Comparison of ENCODE assay signal across 7 mouse cellular contexts in genomic region chr7:28796562-28796975, GRCm38 (mm10). TPM values are rescaled to one million over a fixed set of nuclear protein-coding genes. Genes with fewer than 3 reads are reported as not detected.
DNase-seq lines count a peak whose midpoint lies in the region; ATAC-seq and TF ChIP-seq lines count a peak whose summit lies in the region.

No protein-coding gene starts in this region.

- no peaks in the 10 kb centered on the region for H3K27me3 ChIP-seq in midbrain, postnatal 0 days (ENCODE audit: insufficient read depth, low read length)

- H3K27ac ChIP-seq in midbrain, postnatal 0 days (ENCODE audit: low read depth, low read length) = no peak overlapping the region

- H3K9me3 ChIP-seq in midbrain, postnatal 0 days (ENCODE audit: low read length) = no peaks in the 10 kb centered on the region

- DNase-seq in adrenal gland, postnatal 14 days = peak; percentile 94
- DNase-seq in embryo, embryonic 11.5 days (ENCODE audit: low read depth, low spot score) = peak; percentile 65
- DNase-seq in heart, adult 11 months = peak; percentile 99
- DNase-seq in kidney, adult 18-20 months = peak; percentile 88
- peak; percentile 86 for DNase-seq in liver
- DNase-seq in midbrain, postnatal 0 days (ENCODE audit: low spot score) = peak; percentile 62
- peak; percentile 64 to 80 for DNase-seq in spleen, postnatal 14 days (ENCODE audit: low spot score in 2 of 2)

- peak; percentile 89 for TF ChIP-seq CTCF in midbrain, postnatal 0 days (IDR thresholded peaks at IDR 0.05)

- no peaks in the 10 kb centered on the region for H3K4me1 ChIP-seq in midbrain, postnatal 0 days (ENCODE audit: insufficient read depth, low read length)

- WGBS in midbrain, postnatal 0 days = 13% methylated on average over 32 of the region's 32 CpGs

- peak overlapping the region; percentile 31 for H3K4me2 ChIP-seq in midbrain, postnatal 0 days (ENCODE audit: low read depth, low read length, poor library complexity, severe bottlenecking)

- ATAC-seq in midbrain, postnatal 0 days (ENCODE audit: low FRiP score) = peak; percentile 68

- H3K4me3 ChIP-seq in midbrain, postnatal 0 days (ENCODE audit: low read depth, low read length) = peak overlapping the region; percentile 2; the same call in 1 of the 2 replicates

- no peak overlapping the region; the same call in 1 of the 2 replicates for H3K9ac ChIP-seq in midbrain, postnatal 0 days (replicated peaks; ENCODE audit: low read length, poor library complexity, severe bottlenecking)

- no peaks in the 10 kb centered on the region for H3K36me3 ChIP-seq in midbrain, postnatal 0 days (ENCODE audit: insufficient read depth, low read length)

RNA-seq across cellular contexts. Expression of gene Rinl, which starts 7.8 kb away (rescaled TPM):
- total RNA-seq in adrenal gland, postnatal 14 days (2021) = 3.1 and 7.3 TPM in 2 replicates
- 0.80 and 1.0 TPM in 2 replicates for total RNA-seq in midbrain, postnatal 0 days (2014; rRNA removed)
- polyA plus RNA-seq in midbrain, postnatal 0 days (2015; fragmentation: Nextera tagmentation; extraction: Ambion mirVana) = 1.9 TPM in 2 replicates

RNA-seq across cellular contexts. Expression of gene Hnrnpl, which starts 11.8 kb away (rescaled TPM):
- 423 and 480 TPM in 2 replicates for total RNA-seq in adrenal gland, postnatal 14 days (2021)
- total RNA-seq in midbrain, postnatal 0 days (2014; rRNA removed) = 253 and 265 TPM in 2 replicates
- polyA plus RNA-seq in midbrain, postnatal 0 days (2015; fragmentation: Nextera tagmentation; extraction: Ambion mirVana) = 146 and 175 TPM in 2 replicates

RNA-seq across cellular contexts. Expression of gene Ech1, which starts 28.4 kb away (rescaled TPM):
- total RNA-seq in adrenal gland, postnatal 14 days (2021) = 1,138 and 1,196 TPM in 2 replicates
- 89.3 and 104 TPM in 2 replicates for total RNA-seq in midbrain, postnatal 0 days (2014; rRNA removed)
- polyA plus RNA-seq in midbrain, postnatal 0 days (2015; fragmentation: Nextera tagmentation; extraction: Ambion mirVana) = 103 and 107 TPM in 2 replicates

RNA-seq across cellular contexts. Expression of gene Nfkbib, which starts 29.3 kb away (rescaled TPM):
- 38.5 and 43.0 TPM in 2 replicates for total RNA-seq in adrenal gland, postnatal 14 days (2021)
- 18.3 and 19.7 TPM in 2 replicates for total RNA-seq in midbrain, postnatal 0 days (2014; rRNA removed)
- 58.5 and 65.3 TPM in 2 replicates for polyA plus RNA-seq in midbrain, postnatal 0 days (2015; fragmentation: Nextera tagmentation; extraction: Ambion mirVana)

RNA-seq across cellular contexts. Expression of gene Sirt2, which starts 30.0 kb away (rescaled TPM):
- total RNA-seq in adrenal gland, postnatal 14 days (2021) = 66.5 and 78.3 TPM in 2 replicates
- total RNA-seq in midbrain, postnatal 0 days (2014; rRNA removed) = 64.8 and 85.9 TPM in 2 replicates
- 111 and 120 TPM in 2 replicates for polyA plus RNA-seq in midbrain, postnatal 0 days (2015; fragmentation: Nextera tagmentation; extraction: Ambion mirVana)

Comparison
In these comparisons a context has a peak if more than half of its experiments do, and no peak if none do; other contexts are left out.
1. RNA of gene Ech1, which starts 28.4 kb away (total RNA-seq): 1,138 to 1,196 TPM in adrenal gland, postnatal 14 days; 89.3 to 104 TPM in midbrain, postnatal 0 days; every median in the first group is over 10 times any median in the second.
2. Peak in every context shown above with its lines, with median percentiles within 50 percentile points of each other: DNase-seq.